ENCODE assay signal across 20 mouse cellular contexts in the genomic region with DNA sequence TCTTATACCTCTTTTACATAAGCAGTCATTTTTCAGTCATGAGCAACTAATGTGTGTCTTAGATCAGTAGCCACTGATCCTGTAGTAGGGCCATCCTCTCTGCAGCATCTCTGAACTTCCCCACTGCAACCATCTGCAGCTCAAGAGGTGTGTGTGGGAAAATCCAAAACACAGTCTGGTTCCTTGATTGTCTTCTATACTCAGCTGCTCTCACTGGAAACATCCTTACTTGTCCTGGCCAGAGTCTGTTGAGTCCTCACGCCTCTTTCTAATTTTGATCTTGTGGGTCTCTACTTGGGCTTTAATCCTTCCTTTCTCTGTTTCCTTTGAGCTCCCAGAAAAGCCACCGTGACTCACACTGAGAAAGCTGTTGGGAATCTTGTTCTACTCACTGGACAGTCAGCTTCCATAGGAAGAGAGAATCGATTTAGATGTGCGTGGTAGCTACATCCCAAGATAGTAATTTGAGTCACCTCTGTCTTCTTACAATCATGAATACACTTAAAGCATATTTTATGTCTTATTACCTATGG.
DNase-seq lines count a peak whose midpoint lies in the region; TF ChIP-seq lines count a peak whose summit lies in the region.
"Had no signal": no experiment of that assay in that cellular context is flagged by ENCODE, and none has a peak within 500 bp of the region (broad histone marks: within the 10 kb centered on the region; RNA-seq: fewer than 3 reads in every experiment).

No protein-coding gene starts in this region.

- H3K27ac ChIP-seq in left cerebral cortex, adult 2 months, result peak overlapping the region; percentile 72
- H3K27ac ChIP-seq: embryonic facial prominence, embryonic 13.5 days; forebrain, embryonic 12.5 days; heart, embryonic 10.5 days; hindbrain, embryonic 13.5 days; hindbrain, postnatal 0 days had no signal

- intact Hi-C loops in left cerebral cortex, adult 2 months (cut with DNase I), result loop anchor here (1.0 to 5.0 kb wide), 4 partner anchors 39 to 510 kb away; no protein-coding TSS in a partner anchor
- intact Hi-C loops in heart, postnatal 25 days (cut with DNase I), result no loop called here

- peak; percentile 40 to 58 for DNase-seq in frontal cortex, adult 2 months (ENCODE audit: extremely low spot score in 1 of 2, low spot score in 1 of 2)
- DNase-seq in frontal cortex, postnatal 10 days (ENCODE audit: low spot score in 2 of 2), result no peak
- peak; percentile 47 for DNase-seq in right cerebral cortex, adult 18-20 months
- DNase-seq in right cerebral cortex, postnatal 14 days, result no peak
- peak in 1 of 2 experiments; percentile 22 for DNase-seq in left cerebral cortex, adult 2 months (ENCODE audit: extremely low spot score in 1 of 2, low spot score in 2 of 2)
- peak; percentile 68 for DNase-seq in telencephalon, adult 2 months (ENCODE audit: low read depth, low spot score)
- DNase-seq in heart, postnatal 25 days (ENCODE audit: low spot score), result no peak
- DNase-seq: adrenal gland, postnatal 14 days; cerebellum, adult 18-20 months; cerebellum, adult 9-11 months; cerebellum, postnatal 36 days; forebrain, postnatal 0 days; gastrocnemius, postnatal 36 days; heart, adult 18-20 months; heart, postnatal 10 days had no signal

- no peak overlapping the region for H3K4me3 ChIP-seq in left cerebral cortex, adult 2 months
- H3K4me3 ChIP-seq: embryonic facial prominence, embryonic 13.5 days; forebrain, embryonic 12.5 days; heart, embryonic 10.5 days; hindbrain, embryonic 13.5 days had no signal

- TF ChIP-seq CTCF in left cerebral cortex, adult 2 months (IDR thresholded peaks at IDR 0.05), result no peak

Comparison
In these comparisons a context has a peak if more than half of its experiments do, and no peak if none do; other contexts are left out.
1. DNase-seq: peak in frontal cortex, adult 2 months (2 of 2), right cerebral cortex, adult 18-20 months (single experiment) and telencephalon, adult 2 months (single experiment); none in frontal cortex, postnatal 10 days (0 of 2), right cerebral cortex, postnatal 14 days (single experiment) and heart, postnatal 25 days (single experiment).